Mouse (Mus musculus) right cerebral cortex, adult 2 months (tissue): ENCODE results near the gene Spcs3.

Experiments used
- DNase-seq, 2 experiments: peaks; one replicate each; pipeline ENCODE4 v3.0.0; 2021 to 2022; ENCODE audit warnings: low spot score in 2 of 2

Spcs3 gene

GRCm38 (mm10) chr8:54508096-54508456 lies 21.7 kb downstream of the Spcs3 start:
- DNase-seq: no peak

- DNase-seq: peak; percentile 93 to 95
Measured at GRCm38 (mm10) chr8:54507428-54508095, 22.2 kb downstream of the Spcs3 start.

- DNase-seq: no peak
Measured at GRCm38 (mm10) chr8:54505060-54505459, 24.7 kb downstream of the Spcs3 start.

- DNase-seq: no peak
Measured at GRCm38 (mm10) chr8:54503104-54503503, 26.7 kb downstream of the Spcs3 start.

- DNase-seq: no peak
Measured at GRCm38 (mm10) chr8:54493915-54494314, 35.9 kb downstream of the Spcs3 start.

GRCm38 (mm10) chr8:54493110-54493509 lies 36.7 kb downstream of the Spcs3 start:
- DNase-seq: peak; percentile 40 to 82

GRCm38 (mm10) chr8:54491934-54492333 lies 37.9 kb downstream of the Spcs3 start:
- DNase-seq: no peak

GRCm38 (mm10) chr8:54491057-54491690 lies 38.6 kb downstream of the Spcs3 start:
- DNase-seq: peak; percentile 37 to 62

- no peak for DNase-seq
Measured at GRCm38 (mm10) chr8:54488437-54488836, 41.4 kb downstream of the Spcs3 start.

- no peak for DNase-seq
Measured at GRCm38 (mm10) chr8:54486555-54487273, 43.1 kb downstream of the Spcs3 start.
